Mouse (Mus musculus) lung, adult 2 months (tissue): Measurements from ENCODE around the gene Kif19a. TPM values are rescaled to one million over a fixed set of nuclear protein-coding genes. Genes with fewer than 3 reads are reported as not detected.

Experiments used
- DNase-seq: peaks from one replicate; pipeline ENCODE4 v3.0.0; 2022
- H3K4me1 ChIP-seq: fragments of 200-500 bp; 2 replicates; pipeline ENCODE4 v1.6.1; 2011; ENCODE audit warnings: low read length; ENCODE audit not compliant: control insufficient read depth, insufficient read depth
- H3K4me3 ChIP-seq: fragments of 200-500 bp; replicated peaks from 2 replicates; pipeline ENCODE3; 2011; ENCODE audit warnings: low read depth, mild to moderate bottlenecking, control low read depth, low read length; ENCODE audit errors: extremely low read depth
- CTCF ChIP-seq: fragments of 200-500 bp; IDR thresholded peaks from 2 replicates; pipeline ENCODE4 v1.5.1; 2011; ENCODE audit warnings: mild to moderate bottlenecking, low read length, control low read depth; ENCODE audit not compliant: insufficient read depth
- POLR2A ChIP-seq: fragments of 200-500 bp; IDR thresholded peaks from 2 replicates; pipeline ENCODE4 v1.6.1; 2011; ENCODE audit warnings: low read depth, mild to moderate bottlenecking, control low read depth, low read length, borderline replicate concordance; ENCODE audit errors: extremely low read depth
- WGBS: fragments of 180-500 bp; shearing (Covaris S2); methylation state at CpG from one replicate; pipeline ENCODE4 v1.1.7; 2018; 5-methylcytosine and 5-hydroxymethylcytosine counted together
- polyA plus RNA-seq: library from polyadenylated mRNA; depleted of rRNA; stranded (reverse); fragments of >200 nt; gene quantifications from 2 replicates; pipeline ENCODE4 v1.2.3, GENCODE M21; 2012

The Kif19a gene
- polyA plus RNA-seq, 1 experiment, result 8.9 TPM

DNA sequence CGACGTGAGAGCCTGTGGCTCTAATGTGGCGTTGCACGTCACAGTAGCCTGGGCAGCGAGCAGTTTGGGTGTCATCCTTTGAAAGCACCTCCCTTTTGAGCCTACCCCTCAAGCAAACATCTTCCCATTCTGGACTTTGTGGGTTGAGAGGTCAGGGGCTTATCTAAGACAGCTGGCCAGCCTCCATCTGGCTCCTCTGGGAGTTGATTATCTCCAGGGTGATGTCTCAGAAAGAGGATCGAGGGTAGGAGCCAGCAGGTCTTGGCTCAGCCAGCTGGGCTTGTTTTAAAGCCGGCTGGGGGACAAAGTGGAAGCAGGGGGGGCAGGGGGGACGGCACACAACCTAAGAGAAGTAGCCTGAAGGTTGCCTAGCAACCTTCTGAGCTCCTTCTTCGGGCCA, 14.9 kb downstream of the Kif19a start:
- 28% methylated on average over 9 of the region's 9 CpGs for WGBS
- Histone ChIP-seq H3K4me3 (no peak overlapping the region), H3K4me1 (no peaks in the 10 kb centered on the region)
- no peak for DNase-seq
- no peak for TF ChIP-seq CTCF
- no peak for TF ChIP-seq POLR2A

DNA sequence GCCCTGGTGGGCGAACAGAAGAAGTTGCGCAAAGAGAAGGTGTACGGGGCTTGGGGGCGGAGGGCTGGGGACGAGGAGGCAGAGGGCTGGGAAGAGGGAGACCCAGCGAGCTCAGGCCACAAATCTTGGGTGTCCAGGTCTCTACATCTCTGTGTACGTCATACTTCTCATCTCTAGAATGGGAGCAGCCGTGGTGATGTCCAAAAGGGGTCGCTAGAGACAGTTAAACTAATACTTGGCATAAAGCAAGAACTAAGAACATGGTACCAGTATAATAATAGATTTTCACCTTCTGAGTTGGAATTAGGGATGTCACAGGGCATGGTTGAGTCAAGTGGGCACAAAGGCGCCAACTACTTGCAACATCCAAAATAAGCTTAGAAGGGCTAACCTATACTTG, 20.7 kb downstream of the Kif19a start:
- TF ChIP-seq CTCF (no peak), POLR2A (no peak)
- WGBS, result 48% methylated on average over 10 of the region's 10 CpGs
- no peak for DNase-seq
- 0 out of 2 replicates have a peak, but pooled peaks cover 3% of the 10 kb centered on the region for H3K4me1 ChIP-seq
- no peak overlapping the region for H3K4me3 ChIP-seq

- H3K4me1 ChIP-seq, result 0 out of 2 replicates have a peak, but pooled peaks cover 3% of the 10 kb centered on the region
- TF ChIP-seq CTCF (no peak), POLR2A (no peak)
- no peak for DNase-seq
- WGBS, result 2% methylated on average over 43 of the region's 43 CpGs
- H3K4me3 ChIP-seq, result no peak overlapping the region
These were observed 21.1 kb downstream of the Kif19a start for GRCm38 (mm10) chr11:114786326-114786725.

GRCm38 (mm10) chr11:114787611-114788010, 22.4 kb downstream of the Kif19a start:
- no peak for TF ChIP-seq POLR2A
- no peak for TF ChIP-seq CTCF

GRCm38 (mm10) chr11:114789061-114789714, 24.0 kb downstream of the Kif19a start:
- 9% methylated on average over 30 of the region's 30 CpGs for WGBS

More at GRCm38 (mm10) chr11:114787611-114788010, 22.4 kb downstream of the Kif19a start:
- 81% methylated on average over 3 of the region's 3 CpGs for WGBS
- Histone ChIP-seq H3K4me1 (0 out of 2 replicates have a peak, but pooled peaks cover 3% of the 10 kb centered on the region), H3K4me3 (no peak overlapping the region)
- DNase-seq, result no peak

DNA sequence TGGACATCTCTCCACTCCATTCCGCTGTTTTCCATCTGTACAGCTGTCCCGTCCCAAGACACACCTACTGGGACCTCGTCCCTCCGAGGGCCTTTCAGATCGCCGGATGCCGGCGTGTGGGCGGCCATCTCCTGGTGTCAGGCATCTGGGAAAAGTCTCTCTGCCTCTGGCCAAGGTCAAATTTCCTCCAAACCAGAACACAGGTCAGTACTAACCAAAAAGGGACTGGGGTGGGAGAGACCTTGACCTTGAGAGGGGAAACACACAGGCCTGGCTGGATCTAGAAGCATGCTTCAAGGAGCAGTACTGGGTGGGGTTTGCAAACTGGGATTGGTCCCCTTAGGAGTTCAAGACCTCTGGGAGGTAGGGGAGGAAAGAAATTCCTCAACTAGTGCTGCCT, 24.5 kb downstream of the Kif19a start:
- WGBS, result 51% methylated on average over 9 of the region's 9 CpGs
- TF ChIP-seq POLR2A, result no peak
- TF ChIP-seq CTCF, result no peak
- DNase-seq, result no peak
- Histone ChIP-seq H3K4me3 (no peak overlapping the region), H3K4me1 (0 out of 2 replicates have a peak, but pooled peaks cover 3% of the 10 kb centered on the region)

More at GRCm38 (mm10) chr11:114789061-114789714, 24.0 kb downstream of the Kif19a start:
- H3K4me3 ChIP-seq, result no peak overlapping the region
- DNase-seq, result peak; percentile 75
- 0 out of 2 replicates have a peak, but pooled peaks cover 3% of the 10 kb centered on the region for H3K4me1 ChIP-seq
- TF ChIP-seq CTCF, result peak; percentile 68
- no peak for TF ChIP-seq POLR2A

DNA sequence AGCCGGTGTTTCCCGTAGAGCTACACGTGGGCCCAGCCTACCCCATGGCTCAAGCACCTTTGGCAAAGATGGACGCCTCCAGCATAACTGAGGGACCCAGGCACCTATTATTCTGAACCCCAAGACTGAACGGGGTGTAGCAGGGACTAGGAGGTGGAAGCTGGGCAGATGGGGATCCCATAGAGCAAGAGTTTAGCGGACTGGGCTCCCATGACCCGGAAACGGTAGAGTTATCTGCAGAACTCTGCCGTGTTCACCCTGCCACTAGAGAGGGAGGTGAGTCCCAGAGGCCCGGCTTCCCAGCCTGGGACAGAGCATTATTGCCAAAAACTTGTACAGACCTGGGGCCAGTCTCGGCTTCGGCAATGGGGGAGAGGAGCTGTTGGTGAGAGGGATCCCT, 25.0 kb downstream of the Kif19a start:
- H3K4me3 ChIP-seq, result no peak overlapping the region
- TF ChIP-seq CTCF, result no peak
- no peak for TF ChIP-seq POLR2A
- WGBS, result 66% methylated on average over 12 of the region's 12 CpGs

DNA sequence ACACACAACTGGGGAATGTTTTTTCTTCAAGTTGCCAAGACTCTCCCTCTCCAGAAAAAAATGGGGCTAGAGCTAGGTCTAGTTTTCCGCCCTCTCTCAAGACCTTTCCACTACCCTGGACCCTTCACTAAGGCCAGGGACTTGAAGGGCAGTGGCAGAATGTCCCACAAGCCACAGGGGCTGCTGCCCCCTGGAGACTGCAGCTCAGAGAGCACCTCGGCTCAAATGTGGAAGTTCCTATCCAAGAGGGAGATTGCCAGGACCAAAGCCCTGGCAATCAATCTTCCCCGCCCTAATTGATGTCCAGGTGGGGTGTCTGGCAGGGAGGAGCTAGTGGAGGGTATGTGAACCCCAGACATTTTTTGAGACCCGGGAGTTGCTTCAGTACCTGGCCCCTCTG, 25.7 kb downstream of the Kif19a start:
- 0 out of 2 replicates have a peak, but pooled peaks cover 3% of the 10 kb centered on the region for H3K4me1 ChIP-seq
- TF ChIP-seq POLR2A (no peak), CTCF (no peak)
- WGBS, result 29% methylated on average over 4 of the region's 4 CpGs
- DNase-seq, result no peak
- H3K4me3 ChIP-seq, result no peak overlapping the region

More for the DNA sequence above, 25.0 kb downstream of the Kif19a start:
- DNase-seq, result no peak
- 0 out of 2 replicates have a peak, but pooled peaks cover 3% of the 10 kb centered on the region for H3K4me1 ChIP-seq

GRCm38 (mm10) chr11:114791351-114791889, 26.2 kb downstream of the Kif19a start:
- DNase-seq, result no peak
- no peak for TF ChIP-seq CTCF
- no peak for TF ChIP-seq POLR2A
- Histone ChIP-seq H3K4me1 (0 out of 2 replicates have a peak, but pooled peaks cover 3% of the 10 kb centered on the region), H3K4me3 (no peak overlapping the region)
- WGBS, result 3% methylated on average over 50 of the region's 50 CpGs
